Mouse (Mus musculus): ENCODE measurements around the gene Jakmip3. TPM values are rescaled to one million over a fixed set of nuclear protein-coding genes. Genes with fewer than 3 reads are reported as not detected.

Jakmip3 gene
- polyA plus RNA-seq (2015; fragmentation: Nextera tagmentation; extraction: Ambion mirVana), result 0.11 TPM in 1 of 2 replicates, not detected in the other

GRCm38 (mm10) chr7:138940612-138941461, at the start of gene Jakmip3:
Gene Jakmip3, plus strand, starts transcription at chr7:138940730.

GRCm38 (mm10) chr7:138909277-138910192, 31.0 kb upstream of the Jakmip3 start, which contains the start of gene Bnip3:
Gene Bnip3, minus strand, starts transcription at chr7:138909519.

DNA sequence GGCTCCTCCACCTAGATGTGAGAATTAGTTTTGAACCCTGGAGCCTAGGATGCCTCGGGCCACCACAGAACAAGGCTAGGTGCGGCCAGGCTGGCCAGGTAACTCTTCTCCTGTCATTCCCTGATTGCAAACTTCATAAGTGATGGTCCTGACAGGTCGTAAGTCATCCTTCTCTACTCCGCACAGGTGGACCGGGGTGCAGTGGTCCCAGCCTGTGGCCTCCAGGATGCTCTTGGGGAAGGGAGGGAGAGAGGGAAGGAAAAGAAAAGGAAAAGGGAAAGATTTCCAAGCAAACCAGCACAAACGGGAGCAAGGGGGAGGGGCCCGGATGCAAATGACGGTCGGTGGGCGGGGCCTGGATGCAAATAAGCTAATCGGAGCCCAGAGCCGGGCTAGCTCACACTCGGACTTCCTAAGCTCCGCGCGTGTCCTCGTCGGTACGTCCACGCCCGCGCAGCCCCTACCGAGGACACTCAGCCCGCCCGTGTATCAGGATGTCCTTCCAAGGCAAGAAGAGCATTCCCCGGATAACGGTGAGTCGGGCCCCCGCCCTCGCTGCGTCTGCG, 145.2 kb downstream of the Jakmip3 start, which contains the start of gene Dpysl4:
TSS of gene Dpysl4 (plus strand) at position 373 of the 566 bp plus-strand sequence.

Other genes with a start within 250 kb of the Jakmip3 start
- gene Ppp2r2d, start 94.7 kb upstream of the Jakmip3 start, polyA plus RNA-seq (2015; fragmentation: Nextera tagmentation; extraction: Ambion mirVana), result 24.2 and 27.9 TPM in 2 replicates
- 9.7 and 11.8 TPM in 2 replicates for gene Mapk1ip1, start 94.5 kb upstream of the Jakmip3 start, polyA plus RNA-seq (2015; fragmentation: Nextera tagmentation; extraction: Ambion mirVana)
- gene Bnip3, start 31.2 kb upstream of the Jakmip3 start, polyA plus RNA-seq (2015; fragmentation: Nextera tagmentation; extraction: Ambion mirVana), result 79.2 and 113 TPM in 2 replicates
- gene Dpysl4, start 145.3 kb downstream of the Jakmip3 start, polyA plus RNA-seq (2015; fragmentation: Nextera tagmentation; extraction: Ambion mirVana), result 2.7 and 2.9 TPM in 2 replicates